Mouse (Mus musculus) ES-E14 (cell line): ENCODE data around the gene H2-Eb1. TPM values are rescaled to one million over a fixed set of nuclear protein-coding genes. Genes with fewer than 3 reads are reported as not detected.

ENCODE experiments used
- DNase-seq: peaks from one replicate; pipeline ENCODE4 v3.0.0-alpha.2; 2013; ENCODE audit warnings: low read depth, low spot score
- H3K27ac ChIP-seq: 2 replicates; pipeline ENCODE4 v1.5.1; 2012; ENCODE audit warnings: low read depth, mild to moderate bottlenecking, low read length, moderate library complexity, mixed read lengths; ENCODE audit not compliant: poor library complexity, insufficient read depth, severe bottlenecking
- H3K36me3 ChIP-seq: 2 replicates; pipeline ENCODE4 v1.6.1; 2012; ENCODE audit warnings: mild to moderate bottlenecking, low read length, moderate library complexity, mixed read lengths; ENCODE audit not compliant: control insufficient read depth, poor library complexity, insufficient read depth, severe bottlenecking
- H3K4me1 ChIP-seq, 2 experiments: fragments of 150-350 bp in 1 of 2; sonication (generic) in 1 of 2; 2 replicates each; pipeline ENCODE4 v1.6.1; 2012; ENCODE audit warnings: low read length in 2 of 2, mild to moderate bottlenecking in 1 of 2, mixed read lengths in 1 of 2; ENCODE audit not compliant: control insufficient read depth in 2 of 2, insufficient read depth in 2 of 2, poor library complexity in 1 of 2
- H3K4me3 ChIP-seq, 2 experiments: fragments of 150-350 bp in 1 of 2; sonication (generic) in 1 of 2; 2 replicates each; pipeline ENCODE4 v1.5.1; 2012; ENCODE audit warnings: low read length in 2 of 2, low read depth in 1 of 2, mild to moderate bottlenecking in 1 of 2, mixed read lengths in 1 of 2; ENCODE audit not compliant: insufficient read depth in 1 of 2, poor library complexity in 1 of 2, severe bottlenecking in 1 of 2
- H3K9ac ChIP-seq: 2 replicates; pipeline ENCODE4 v1.6.1; 2012; ENCODE audit warnings: low read depth, mild to moderate bottlenecking, low read length, mixed read lengths; ENCODE audit not compliant: poor library complexity, insufficient read depth, severe bottlenecking
- H3K9me3 ChIP-seq: fragments of 150-350 bp; sonication (generic); 2 replicates; pipeline ENCODE4 v1.6.1; 2012; ENCODE audit warnings: low read depth, mild to moderate bottlenecking, low read length; ENCODE audit not compliant: control insufficient read depth, insufficient read depth
- CHD2 ChIP-seq: IDR thresholded peaks from 2 replicates; pipeline ENCODE4 v1.6.1; 2014; ENCODE audit warnings: mild to moderate bottlenecking, low read depth, low read length, inconsistent platforms
- HCFC1 ChIP-seq: IDR thresholded peaks from 2 replicates; pipeline ENCODE4 v1.6.1; 2012; ENCODE audit warnings: low read length, inconsistent platforms, borderline replicate concordance; ENCODE audit not compliant: insufficient read depth
- MAFK ChIP-seq: IDR thresholded peaks from 2 replicates; pipeline ENCODE4 v1.6.1; 2014; ENCODE audit warnings: mild to moderate bottlenecking, low read depth, low read length, inconsistent platforms; ENCODE audit not compliant: insufficient read depth
- ZC3H11A ChIP-seq: IDR thresholded peaks from 2 replicates; pipeline ENCODE4 v1.6.1; 2012; ENCODE audit warnings: low read depth, mild to moderate bottlenecking, inconsistent platforms, low read length, borderline replicate concordance
- ZNF384 ChIP-seq: IDR thresholded peaks from 2 replicates; pipeline ENCODE4 v1.6.1; 2012; ENCODE audit warnings: low read depth, low read length, inconsistent platforms
- in situ Hi-C, 2 experiments: fragments of 600-800 bp; cut with MboI; formaldehyde crosslinking; loops; one replicate each; pipeline ENCODE4 v1.15.1; 2025; ENCODE audit warnings: low sequenced_read_pairs in 2 of 2, inconsistent platforms in 1 of 2; ENCODE audit not compliant: unreplicated experiment in 2 of 2
- total RNA-seq: library from RNA; depleted of rRNA; stranded (reverse); fragments of 300-350 nt; gene quantifications from 2 replicates; pipeline ENCODE4 v1.2.3, GENCODE M21; 2012

Gene H2-Eb1
- total RNA-seq, 1 experiment, result 5.7 TPM

- Histone ChIP-seq H3K4me1 (no peaks in the 10 kb centered on the region), H3K27ac (no peak overlapping the region), H3K4me3 (no peak overlapping the region), H3K9ac (no peak overlapping the region), H3K9me3 (no peaks in the 10 kb centered on the region), H3K36me3 (no peaks in the 10 kb centered on the region)
- TF ChIP-seq CHD2 (no peak), ZC3H11A (no peak), MAFK (no peak), ZNF384 (no peak), HCFC1 (no peak)
- in situ Hi-C loops, result no loop called here
- DNase-seq, result no peak
Measured at GRCm38 (mm10) chr17:34280499-34281038, 25.1 kb upstream of the H2-Eb1 start.

DNA sequence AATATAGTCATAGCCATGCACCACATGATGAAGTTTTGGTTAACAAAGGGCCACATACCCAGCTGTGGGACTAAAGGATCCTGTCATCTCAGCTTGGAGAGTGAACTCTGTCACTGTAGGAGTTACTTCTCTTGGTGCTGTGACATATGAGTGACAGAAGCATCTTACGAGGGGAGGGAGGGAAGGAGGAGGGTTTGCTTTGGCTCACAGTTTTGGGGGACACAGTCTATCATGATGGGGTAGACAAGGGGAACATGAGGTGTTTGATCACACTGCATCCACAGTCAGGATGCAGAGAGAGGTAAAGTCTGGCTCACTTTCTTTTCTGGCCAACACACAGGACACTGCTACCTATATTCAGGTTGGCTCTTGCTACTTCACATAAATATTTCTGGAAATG lies 23.8 kb upstream of the H2-Eb1 start:
- no peaks in the 10 kb centered on the region for H3K4me1 ChIP-seq
- H3K27ac ChIP-seq, result no peak overlapping the region
- no peak overlapping the region for H3K4me3 ChIP-seq
- H3K36me3 ChIP-seq, result no peaks in the 10 kb centered on the region
- H3K9me3 ChIP-seq, result no peaks in the 10 kb centered on the region
- no peak for TF ChIP-seq CHD2
- no peak for TF ChIP-seq ZNF384
- TF ChIP-seq MAFK, result no peak
- TF ChIP-seq ZC3H11A, result no peak
- no peak for TF ChIP-seq HCFC1
- DNase-seq, result no peak
- H3K9ac ChIP-seq, result no peak overlapping the region
- in situ Hi-C loops, result no loop called here

DNA sequence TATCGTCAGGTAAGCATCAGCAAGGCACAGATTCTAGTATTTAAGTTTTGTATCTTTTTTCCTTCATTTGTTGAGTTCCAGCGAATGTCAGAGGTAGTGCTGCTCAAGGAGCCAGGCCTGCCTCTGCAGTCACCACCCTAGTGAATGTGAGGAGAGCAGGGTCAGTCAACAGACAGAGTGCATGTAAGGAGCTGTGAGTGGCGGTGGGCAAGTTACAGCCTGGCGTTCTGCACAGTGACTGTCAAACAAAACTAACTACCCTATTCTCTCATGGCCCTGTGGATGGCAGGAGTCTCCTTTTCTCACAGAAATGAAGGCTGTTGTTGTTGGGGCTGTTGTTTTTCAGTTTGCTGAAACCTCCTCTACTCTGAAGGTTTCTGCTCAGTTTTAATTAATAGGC lies 20.3 kb upstream of the H2-Eb1 start:
- TF ChIP-seq MAFK (no peak), ZNF384 (no peak), CHD2 (no peak), ZC3H11A (no peak), HCFC1 (no peak)

GRCm38 (mm10) chr17:34285848-34286247 lies 19.8 kb upstream of the H2-Eb1 start:
- no peak for TF ChIP-seq CHD2
- TF ChIP-seq MAFK, result no peak
- TF ChIP-seq ZC3H11A, result no peak
- no peak for TF ChIP-seq ZNF384
- TF ChIP-seq HCFC1, result no peak
- H3K9me3 ChIP-seq, result no peaks in the 10 kb centered on the region
- in situ Hi-C loops, result no loop called here
- no peaks in the 10 kb centered on the region for H3K36me3 ChIP-seq
- no peak overlapping the region for H3K27ac ChIP-seq
- H3K4me1 ChIP-seq, result no peaks in the 10 kb centered on the region
- no peak overlapping the region for H3K4me3 ChIP-seq
- DNase-seq, result no peak
- no peak overlapping the region for H3K9ac ChIP-seq

More for the DNA sequence above, 20.3 kb upstream of the H2-Eb1 start:
- DNase-seq, result no peak
- Histone ChIP-seq H3K36me3 (no peaks in the 10 kb centered on the region), H3K27ac (no peak overlapping the region), H3K4me3 (no peak overlapping the region), H3K9me3 (no peaks in the 10 kb centered on the region), H3K4me1 (no peaks in the 10 kb centered on the region), H3K9ac (no peak overlapping the region)
- in situ Hi-C loops, result no loop called here

DNA sequence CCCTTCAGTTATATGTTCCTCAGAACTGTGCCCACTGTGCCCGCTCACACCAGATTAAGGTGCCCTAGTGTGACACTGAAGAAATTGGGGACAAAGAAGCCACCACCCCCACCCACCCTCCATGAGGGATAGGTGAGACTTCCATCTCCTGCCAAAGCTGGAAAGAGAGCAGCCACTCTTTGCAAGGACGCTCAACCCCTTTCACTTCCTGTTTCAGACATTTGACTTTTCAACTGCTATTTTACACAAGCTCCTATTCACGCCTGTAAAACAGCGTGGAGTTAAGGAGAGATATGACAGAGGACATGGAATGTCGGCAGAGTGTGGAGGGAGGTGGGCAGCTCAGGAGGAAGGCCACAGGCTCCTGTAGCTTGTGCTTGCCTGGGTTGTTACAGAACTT lies 19.2 kb upstream of the H2-Eb1 start:
- no peaks in the 10 kb centered on the region for H3K9me3 ChIP-seq
- DNase-seq, result no peak
- H3K4me3 ChIP-seq, result no peak overlapping the region
- TF ChIP-seq MAFK, result no peak
- no peak for TF ChIP-seq HCFC1
- no peak for TF ChIP-seq ZC3H11A
- TF ChIP-seq CHD2, result no peak
- TF ChIP-seq ZNF384, result no peak
- in situ Hi-C loops, result no loop called here
- no peak overlapping the region for H3K9ac ChIP-seq
- no peak overlapping the region for H3K27ac ChIP-seq
- H3K4me1 ChIP-seq, result no peaks in the 10 kb centered on the region
- H3K36me3 ChIP-seq, result no peaks in the 10 kb centered on the region
